Mouse (Mus musculus) hindbrain, embryonic 14.5 days (tissue): Measurements from ENCODE around the gene Itpkb. TPM values are rescaled to one million over a fixed set of nuclear protein-coding genes. Genes with fewer than 3 reads are reported as not detected.

Source experiments
- ATAC-seq: fragments of 200-750 bp; cut with Nextera tagmentation; 2 replicates; pipeline ENCODE4 v1.8.0; 2017; ENCODE audit warnings: moderate number of reproducible peaks, mild to moderate bottlenecking, moderate TSS enrichment, moderate library complexity; ENCODE audit not compliant: low FRiP score
- DNase-seq: peaks from one replicate; pipeline ENCODE4 v3.0.0-alpha.2; 2015; ENCODE audit warnings: low spot score
- H3K27ac ChIP-seq: fragments of 300-500 bp; sonication (generic); 2 replicates; pipeline ENCODE4 v1.5.1; 2014; ENCODE audit warnings: mild to moderate bottlenecking, moderate library complexity
- H3K27me3 ChIP-seq: fragments of 300-500 bp; sonication (generic); 2 replicates; pipeline ENCODE4 v1.6.1; 2014; ENCODE audit warnings: mild to moderate bottlenecking, low read length, mixed read lengths; ENCODE audit not compliant: control insufficient read depth, insufficient read depth
- H3K36me3 ChIP-seq: fragments of 300-500 bp; sonication (generic); replicated peaks from 2 replicates; pipeline ENCODE4 v1.6.1; 2014; ENCODE audit not compliant: control insufficient read depth, insufficient read depth
- H3K4me1 ChIP-seq: fragments of 300-500 bp; sonication (generic); replicated peaks from 2 replicates; pipeline ENCODE4 v1.6.1; 2014; ENCODE audit warnings: antibody characterized with exemption, low read length, mixed read lengths; ENCODE audit not compliant: control insufficient read depth, insufficient read depth
- H3K4me2 ChIP-seq: fragments of 300-500 bp; sonication (generic); replicated peaks from 2 replicates; pipeline ENCODE4 v1.6.1; 2014; ENCODE audit warnings: mild to moderate bottlenecking, moderate library complexity
- H3K4me3 ChIP-seq: fragments of 300-500 bp; sonication (generic); replicated peaks from 2 replicates; pipeline ENCODE4 v1.5.1; 2014; ENCODE audit warnings: mild to moderate bottlenecking, low read length
- H3K9ac ChIP-seq: fragments of 300-500 bp; sonication (generic); 2 replicates; pipeline ENCODE4 v1.6.1; 2014
- H3K9me3 ChIP-seq: fragments of 300-500 bp; sonication (generic); 2 replicates; pipeline ENCODE4 v1.6.1; 2016; ENCODE audit warnings: low read length; ENCODE audit not compliant: control insufficient read depth
- WGBS: fragments of 180-500 bp; shearing (Covaris S2); extraction: QIAGEN DNeasy Blood & Tissue Kit; methylation state at CpG from one replicate; pipeline ENCODE4 v1.1.7; 2014; 5-methylcytosine and 5-hydroxymethylcytosine counted together
- polyA plus RNA-seq: library from polyadenylated mRNA; unstranded; fragments of >200 nt; fragmentation: Nextera tagmentation; extraction: Ambion mirVana; gene quantifications from 2 replicates; pipeline ENCODE4 v1.2.1, GENCODE M21; 2014

Itpkb gene
- 2.7 and 3.0 TPM in 2 replicates for polyA plus RNA-seq

- peak within 1 kb of the TSS; percentile 97 for H3K4me2 ChIP-seq
- peak within 1 kb of the TSS; percentile 43 for H3K4me3 ChIP-seq
- peaks cover 26% of the 10 kb centered on the region for H3K27me3 ChIP-seq
- ATAC-seq (no peak), DNase-seq (peak; percentile 53)
- no peaks in the 10 kb centered on the region for H3K9me3 ChIP-seq
- 2% methylated on average over 19 of the region's 19 CpGs for WGBS
- peaks cover 28% of the 10 kb centered on the region for H3K4me1 ChIP-seq
- no peaks in the 10 kb centered on the region for H3K36me3 ChIP-seq
- peak within 1 kb of the TSS; percentile 74 for H3K27ac ChIP-seq
- peak within 1 kb of the TSS; percentile 65 for H3K9ac ChIP-seq
These were observed at the start of gene Itpkb for GRCm38 (mm10) chr1:180330145-180330706. Gene Itpkb, plus strand, starts transcription at chr1:180330485.

- no peak overlapping the region for H3K9ac ChIP-seq
- H3K4me2 ChIP-seq, result no peak overlapping the region
- H3K4me3 ChIP-seq, result no peak overlapping the region
- H3K27me3 ChIP-seq, result no peaks in the 10 kb centered on the region
- no peaks in the 10 kb centered on the region for H3K36me3 ChIP-seq
- H3K9me3 ChIP-seq, result no peaks in the 10 kb centered on the region
- WGBS, result 48% methylated on average over 6 of the region's 6 CpGs
- ATAC-seq (no peak), DNase-seq (no peak)
- peaks cover 19% of the 10 kb centered on the region for H3K4me1 ChIP-seq
- H3K27ac ChIP-seq, result no peak overlapping the region
These were observed 47.7 kb upstream of the Itpkb start for GRCm38 (mm10) chr1:180282581-180282980.

DNA sequence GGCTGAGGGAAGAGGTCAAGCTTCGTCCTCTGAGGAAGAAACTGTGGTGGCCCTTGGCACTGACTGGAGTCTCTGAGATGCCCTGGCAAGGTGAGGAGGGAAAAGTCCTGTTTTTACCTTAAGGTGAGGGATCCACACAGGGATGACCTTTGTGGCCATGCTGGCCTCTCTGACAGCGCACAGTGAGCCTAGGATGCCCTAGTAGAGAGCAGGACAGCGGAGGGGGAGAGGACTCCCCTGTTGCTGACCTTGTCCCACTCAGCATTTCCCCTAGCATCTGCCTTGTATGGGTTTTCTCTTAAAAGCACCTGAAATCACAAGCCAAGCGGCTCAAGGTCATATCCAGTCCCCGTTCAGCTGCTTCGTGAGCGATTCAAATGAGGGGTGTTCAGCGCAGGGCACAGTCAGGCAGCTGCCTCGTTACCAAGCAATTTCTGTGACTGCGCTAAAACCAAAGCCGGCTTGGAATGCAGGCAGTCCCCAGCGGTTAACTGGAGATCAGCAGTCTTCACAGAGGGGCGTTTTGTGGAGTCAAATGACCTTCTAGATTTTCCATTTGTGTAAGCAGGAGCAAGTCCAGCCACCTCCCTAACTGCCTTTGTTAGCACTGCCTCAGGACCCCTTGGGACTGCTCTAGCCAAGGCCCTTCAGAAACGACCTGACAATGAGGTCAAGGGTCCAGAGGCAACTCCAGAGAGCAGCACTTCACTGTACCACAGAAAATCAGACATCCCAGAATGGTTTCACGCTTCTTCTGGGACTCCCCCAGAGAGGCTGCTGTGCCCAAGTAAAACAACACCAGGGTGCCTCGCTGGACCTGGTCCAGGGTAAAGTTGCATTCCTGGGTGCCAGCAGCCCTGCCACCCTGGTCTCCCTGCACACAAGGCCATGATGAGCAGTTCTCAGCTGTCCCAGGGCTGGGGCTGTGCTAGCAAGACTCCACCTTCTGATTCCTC, 46.2 kb upstream of the Itpkb start:
- Histone ChIP-seq H3K27ac (0 out of 2 replicates have a peak overlapping the region, but pooled peaks have one; percentile 39), H3K9ac (peak overlapping the region; percentile 35; the same call in 1 of the 2 replicates)

GRCm38 (mm10) chr1:180286081-180286831, 44.0 kb upstream of the Itpkb start:
- no peak for DNase-seq
- ATAC-seq, result no peak
- H3K9me3 ChIP-seq, result no peaks in the 10 kb centered on the region
- no peaks in the 10 kb centered on the region for H3K36me3 ChIP-seq
- WGBS, result 62% methylated on average over 15 of the region's 15 CpGs
- H3K27me3 ChIP-seq, result no peaks in the 10 kb centered on the region
- no peak overlapping the region for H3K4me2 ChIP-seq
- peaks cover 13% of the 10 kb centered on the region for H3K4me1 ChIP-seq
- H3K4me3 ChIP-seq, result no peak overlapping the region
- H3K27ac ChIP-seq, result no peak overlapping the region
- H3K9ac ChIP-seq, result no peak overlapping the region

More for the DNA sequence above, 46.2 kb upstream of the Itpkb start:
- Histone ChIP-seq H3K4me1 (peaks cover 19% of the 10 kb centered on the region), H3K27me3 (no peaks in the 10 kb centered on the region), H3K9me3 (no peaks in the 10 kb centered on the region), H3K36me3 (no peaks in the 10 kb centered on the region), H3K4me2 (peak overlapping the region; percentile 23), H3K4me3 (no peak overlapping the region)
- WGBS, result 18% methylated on average over 16 of the region's 16 CpGs
- peak; percentile 67 for DNase-seq
- peak; percentile 63; the same call in 1 of the 2 replicates for ATAC-seq

- Histone ChIP-seq H3K27me3 (no peaks in the 10 kb centered on the region), H3K4me2 (no peak overlapping the region), H3K4me1 (peaks cover 13% of the 10 kb centered on the region), H3K4me3 (no peak overlapping the region), H3K27ac (no peak overlapping the region), H3K36me3 (no peaks in the 10 kb centered on the region), H3K9ac (no peak overlapping the region), H3K9me3 (no peaks in the 10 kb centered on the region)
- DNase-seq, result no peak
- ATAC-seq, result no peak
- WGBS, result 82% methylated on average over 7 of the region's 7 CpGs
These were observed 42.1 kb upstream of the Itpkb start for GRCm38 (mm10) chr1:180288227-180288626.

DNA sequence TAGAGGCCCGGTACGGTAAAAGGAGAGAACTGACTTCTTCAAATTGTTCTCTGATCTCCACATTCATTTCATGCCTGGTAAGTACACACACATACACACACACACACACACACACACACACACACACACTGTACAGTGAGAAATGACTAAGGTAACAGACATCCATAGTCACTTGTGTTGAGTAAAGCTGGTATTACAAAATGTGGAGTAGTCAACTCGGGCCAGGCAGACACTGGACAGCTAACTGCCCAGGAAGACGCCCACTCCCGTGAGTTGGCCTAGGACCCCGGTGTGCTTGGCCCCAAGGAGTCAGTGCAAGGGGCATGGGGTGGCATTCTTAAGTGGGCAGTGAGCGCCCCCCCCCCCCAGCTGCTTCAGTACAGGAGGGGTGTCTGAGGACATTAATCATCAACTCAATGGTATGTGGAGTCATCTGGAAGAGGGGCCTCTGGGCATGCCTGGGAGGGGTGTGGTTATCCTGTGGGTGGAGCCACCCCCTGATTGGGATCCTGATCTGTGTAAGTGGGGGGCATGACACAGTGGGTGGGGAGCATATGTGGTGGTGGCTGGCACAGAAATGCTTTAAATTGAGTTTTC, 41.3 kb upstream of the Itpkb start:
- WGBS, result 85% methylated on average over 7 of the region's 7 CpGs
- DNase-seq, result no peak
- no peak overlapping the region for H3K4me3 ChIP-seq
- no peak overlapping the region for H3K9ac ChIP-seq
- no peak overlapping the region for H3K4me2 ChIP-seq
- no peaks in the 10 kb centered on the region for H3K36me3 ChIP-seq
- H3K9me3 ChIP-seq, result no peaks in the 10 kb centered on the region
- no peak for ATAC-seq
- no peak overlapping the region for H3K27ac ChIP-seq
- peaks cover 7% of the 10 kb centered on the region for H3K4me1 ChIP-seq
- H3K27me3 ChIP-seq, result no peaks in the 10 kb centered on the region

DNA sequence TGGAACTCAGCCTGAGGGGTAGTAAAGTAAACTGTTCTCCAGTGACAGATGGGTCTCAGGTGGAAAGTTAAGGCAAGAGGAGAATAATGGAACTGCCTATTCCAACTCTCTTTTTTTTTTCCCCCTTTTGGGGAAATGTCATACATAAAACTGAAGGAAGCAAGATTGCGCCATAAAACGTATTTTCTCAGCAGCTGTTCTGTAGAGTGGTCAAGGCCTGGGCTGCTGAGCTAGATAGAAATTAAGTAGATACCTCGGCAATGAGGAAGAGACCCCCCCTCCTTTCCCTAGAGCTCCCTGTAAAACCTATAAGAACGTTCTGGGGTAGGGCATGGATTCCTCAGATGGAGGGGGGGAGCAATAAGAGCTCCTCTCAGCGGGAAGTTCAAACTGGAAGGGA, 40.5 kb upstream of the Itpkb start:
- Histone ChIP-seq H3K4me3 (no peak overlapping the region), H3K4me1 (0 out of 2 replicates have a peak, but pooled peaks cover 2% of the 10 kb centered on the region), H3K36me3 (no peaks in the 10 kb centered on the region), H3K9ac (no peak overlapping the region), H3K27me3 (no peaks in the 10 kb centered on the region), H3K27ac (no peak overlapping the region), H3K9me3 (no peaks in the 10 kb centered on the region), H3K4me2 (no peak overlapping the region)
- WGBS, result 78% methylated on average over 5 of the region's 5 CpGs
- ATAC-seq (no peak), DNase-seq (no peak)

DNA sequence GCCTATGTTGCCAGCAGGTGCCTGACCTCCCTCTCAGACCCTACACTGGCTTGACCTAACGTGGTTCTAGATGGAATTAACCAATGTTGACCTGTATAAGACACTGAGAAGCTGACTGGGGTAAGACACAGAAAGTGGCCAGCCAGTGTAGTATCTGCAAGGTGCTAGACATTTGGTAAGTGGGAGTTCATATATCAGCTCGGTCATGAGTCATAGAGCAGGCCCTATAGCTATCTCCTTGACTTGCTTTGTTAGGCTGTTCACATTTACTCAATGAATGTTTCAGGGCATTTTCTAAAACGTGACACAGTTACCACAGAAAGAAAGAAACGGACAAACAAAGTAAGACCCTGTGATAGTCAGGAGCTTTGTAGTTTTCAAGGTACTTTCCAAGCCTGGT, 39.9 kb upstream of the Itpkb start:
- H3K4me2 ChIP-seq, result no peak overlapping the region
- no peak overlapping the region for H3K27ac ChIP-seq
- H3K4me3 ChIP-seq, result no peak overlapping the region
- H3K9me3 ChIP-seq, result no peaks in the 10 kb centered on the region
- no peak for ATAC-seq
- H3K36me3 ChIP-seq, result no peaks in the 10 kb centered on the region
- H3K27me3 ChIP-seq, result no peaks in the 10 kb centered on the region
- 0 out of 2 replicates have a peak, but pooled peaks cover 2% of the 10 kb centered on the region for H3K4me1 ChIP-seq
- no peak overlapping the region for H3K9ac ChIP-seq
- 90% methylated on average over 4 of the region's 4 CpGs for WGBS
- no peak for DNase-seq
